Mouse (Mus musculus): ENCODE measurements around the gene Slc36a1. TPM values are rescaled to one million over a fixed set of nuclear protein-coding genes. Genes with fewer than 3 reads are reported as not detected.

Gene Slc36a1
- polyA plus RNA-seq, 1 experiment, result 22.1 TPM

GRCm38 (mm10) chr11:55234791-55235190 lies 30.6 kb downstream of the Slc36a1 start:
- TF ChIP-seq CTCF (IDR thresholded peaks at IDR 0.05; ENCODE audit: borderline replicate concordance, extremely low read depth, insufficient read depth, insufficient read length), result no peak
- no peak for TF ChIP-seq POLR2A (IDR thresholded peaks at IDR 0.05; ENCODE audit: borderline replicate concordance, extremely low read depth, insufficient read depth, insufficient read length, poor library complexity, severe bottlenecking)
- DNase-seq (ENCODE audit: low read depth), result no peak

GRCm38 (mm10) chr11:55236815-55237214 lies 32.7 kb downstream of the Slc36a1 start:
- TF ChIP-seq CTCF (IDR thresholded peaks at IDR 0.05; ENCODE audit: borderline replicate concordance, extremely low read depth, insufficient read depth, insufficient read length), result no peak
- TF ChIP-seq POLR2A (IDR thresholded peaks at IDR 0.05; ENCODE audit: borderline replicate concordance, extremely low read depth, insufficient read depth, insufficient read length, poor library complexity, severe bottlenecking), result no peak

GRCm38 (mm10) chr11:55239496-55239895 lies 35.3 kb downstream of the Slc36a1 start:
- DNase-seq (ENCODE audit: low read depth), result no peak
- TF ChIP-seq POLR2A (IDR thresholded peaks at IDR 0.05; ENCODE audit: borderline replicate concordance, extremely low read depth, insufficient read depth, insufficient read length, poor library complexity, severe bottlenecking), result no peak
- TF ChIP-seq CTCF (IDR thresholded peaks at IDR 0.05; ENCODE audit: borderline replicate concordance, extremely low read depth, insufficient read depth, insufficient read length), result no peak

More at GRCm38 (mm10) chr11:55236815-55237214, 32.7 kb downstream of the Slc36a1 start:
- DNase-seq (ENCODE audit: low read depth), result no peak

GRCm38 (mm10) chr11:55240556-55240955 lies 36.4 kb downstream of the Slc36a1 start:
- TF ChIP-seq CTCF (IDR thresholded peaks at IDR 0.05; ENCODE audit: borderline replicate concordance, extremely low read depth, insufficient read depth, insufficient read length) (peak; percentile 62; the same call in 1 of the 2 replicates), POLR2A (IDR thresholded peaks at IDR 0.05; ENCODE audit: borderline replicate concordance, extremely low read depth, insufficient read depth, insufficient read length, poor library complexity, severe bottlenecking) (no peak)
- peak; percentile 68 for DNase-seq (ENCODE audit: low read depth)

- no peak for TF ChIP-seq CTCF (IDR thresholded peaks at IDR 0.05; ENCODE audit: borderline replicate concordance, extremely low read depth, insufficient read depth, insufficient read length)
- no peak for TF ChIP-seq POLR2A (IDR thresholded peaks at IDR 0.05; ENCODE audit: borderline replicate concordance, extremely low read depth, insufficient read depth, insufficient read length, poor library complexity, severe bottlenecking)
Observed at GRCm38 (mm10) chr11:55250527-55250926, 46.4 kb downstream of the Slc36a1 start.

GRCm38 (mm10) chr11:55253391-55253790 lies 49.2 kb downstream of the Slc36a1 start:
- no peak for DNase-seq (ENCODE audit: low read depth)
- TF ChIP-seq POLR2A (IDR thresholded peaks at IDR 0.05; ENCODE audit: borderline replicate concordance, extremely low read depth, insufficient read depth, insufficient read length, poor library complexity, severe bottlenecking) (no peak), CTCF (IDR thresholded peaks at IDR 0.05; ENCODE audit: borderline replicate concordance, extremely low read depth, insufficient read depth, insufficient read length) (no peak)

More at GRCm38 (mm10) chr11:55250527-55250926, 46.4 kb downstream of the Slc36a1 start:
- no peak for DNase-seq (ENCODE audit: low read depth)

GRCm38 (mm10) chr11:55261105-55261504 lies 57.0 kb downstream of the Slc36a1 start:
- DNase-seq (ENCODE audit: low read depth), result no peak
- TF ChIP-seq POLR2A (IDR thresholded peaks at IDR 0.05; ENCODE audit: borderline replicate concordance, extremely low read depth, insufficient read depth, insufficient read length, poor library complexity, severe bottlenecking) (no peak), CTCF (IDR thresholded peaks at IDR 0.05; ENCODE audit: borderline replicate concordance, extremely low read depth, insufficient read depth, insufficient read length) (no peak)

GRCm38 (mm10) chr11:55262000-55262399 lies 57.9 kb downstream of the Slc36a1 start:
- TF ChIP-seq CTCF (IDR thresholded peaks at IDR 0.05; ENCODE audit: borderline replicate concordance, extremely low read depth, insufficient read depth, insufficient read length), result no peak
- TF ChIP-seq POLR2A (IDR thresholded peaks at IDR 0.05; ENCODE audit: borderline replicate concordance, extremely low read depth, insufficient read depth, insufficient read length, poor library complexity, severe bottlenecking), result no peak
- DNase-seq (ENCODE audit: low read depth), result peak; percentile 2

- no peak for DNase-seq (ENCODE audit: low read depth)
Observed at GRCm38 (mm10) chr11:55264318-55264717, 60.2 kb downstream of the Slc36a1 start.

GRCm38 (mm10) chr11:55265647-55266046 lies 61.5 kb downstream of the Slc36a1 start:
- peak; percentile 77 for DNase-seq (ENCODE audit: low read depth)
- TF ChIP-seq POLR2A (IDR thresholded peaks at IDR 0.05; ENCODE audit: borderline replicate concordance, extremely low read depth, insufficient read depth, insufficient read length, poor library complexity, severe bottlenecking) (no peak), CTCF (IDR thresholded peaks at IDR 0.05; ENCODE audit: borderline replicate concordance, extremely low read depth, insufficient read depth, insufficient read length) (no peak)

More at GRCm38 (mm10) chr11:55264318-55264717, 60.2 kb downstream of the Slc36a1 start:
- TF ChIP-seq POLR2A (IDR thresholded peaks at IDR 0.05; ENCODE audit: borderline replicate concordance, extremely low read depth, insufficient read depth, insufficient read length, poor library complexity, severe bottlenecking) (no peak), CTCF (IDR thresholded peaks at IDR 0.05; ENCODE audit: borderline replicate concordance, extremely low read depth, insufficient read depth, insufficient read length) (no peak)

GRCm38 (mm10) chr11:55268580-55268979 lies 64.4 kb downstream of the Slc36a1 start:
- TF ChIP-seq POLR2A (IDR thresholded peaks at IDR 0.05; ENCODE audit: borderline replicate concordance, extremely low read depth, insufficient read depth, insufficient read length, poor library complexity, severe bottlenecking), result no peak
- TF ChIP-seq CTCF (IDR thresholded peaks at IDR 0.05; ENCODE audit: borderline replicate concordance, extremely low read depth, insufficient read depth, insufficient read length), result no peak

GRCm38 (mm10) chr11:55274756-55275155 lies 70.6 kb downstream of the Slc36a1 start:
- DNase-seq (ENCODE audit: low read depth), result peak; percentile 1
- no peak for TF ChIP-seq CTCF (IDR thresholded peaks at IDR 0.05; ENCODE audit: borderline replicate concordance, extremely low read depth, insufficient read depth, insufficient read length)
- TF ChIP-seq POLR2A (IDR thresholded peaks at IDR 0.05; ENCODE audit: borderline replicate concordance, extremely low read depth, insufficient read depth, insufficient read length, poor library complexity, severe bottlenecking), result no peak

More at GRCm38 (mm10) chr11:55268580-55268979, 64.4 kb downstream of the Slc36a1 start:
- no peak for DNase-seq (ENCODE audit: low read depth)

Other genes starting within 250 kb of the Slc36a1 start
- 13.3 and 16.0 TPM in 2 replicates for gene Tnip1, start 241.4 kb upstream of the Slc36a1 start, polyA plus RNA-seq (2012; rRNA removed)
- gene Anxa6, start 170.9 kb upstream of the Slc36a1 start, polyA plus RNA-seq (2012; rRNA removed), result 33.2 and 47.6 TPM in 2 replicates
- gene Ccdc69, start 126.2 kb upstream of the Slc36a1 start, polyA plus RNA-seq (2012; rRNA removed), result 0.23 and 0.34 TPM in 2 replicates
- 7.8 and 11.5 TPM in 2 replicates for gene Gm2a, start 106.2 kb upstream of the Slc36a1 start, polyA plus RNA-seq (2012; rRNA removed)
- not detected in 2 replicates for gene Slc36a3, start 52.6 kb upstream of the Slc36a1 start, polyA plus RNA-seq (2012; rRNA removed)
- gene Slc36a2, start 19.3 kb upstream of the Slc36a1 start, polyA plus RNA-seq (2012; rRNA removed), result 0.09 and 0.85 TPM in 2 replicates
- 0.18 and 0.51 TPM in 2 replicates for gene Fat2, start 132.2 kb downstream of the Slc36a1 start, polyA plus RNA-seq (2012; rRNA removed)
- gene Sparc, start 218.8 kb downstream of the Slc36a1 start, polyA plus RNA-seq (2012; rRNA removed), result 340 and 497 TPM in 2 replicates

All from brain, embryonic 14.5 days (tissue).